Mouse (Mus musculus): Measurements from ENCODE around the gene Ptp4a2.

- TF ChIP-seq MAX (IDR thresholded peaks at IDR 0.05; ENCODE audit: low read depth) (no peak), POLR2A (IDR thresholded peaks at IDR 0.05; ENCODE audit: insufficient read length, low read depth) (no peak), USF1 (IDR thresholded peaks at IDR 0.05; ENCODE audit: low read depth) (no peak), TCF12 (IDR thresholded peaks at IDR 0.05; ENCODE audit: insufficient read depth, poor library complexity, severe bottlenecking) (no peak)
Measured at GRCm38 (mm10) chr4:129811605-129812468, 818 bp downstream of the Ptp4a2 start.
